Mouse (Mus musculus): Measurements from ENCODE around the gene Kcnmb2. TPM values are rescaled to one million over a fixed set of nuclear protein-coding genes. Genes with fewer than 3 reads are reported as not detected.
A peak's percentile ranks its signal among the peaks of the same experiment; 100 is the strongest.

Gene Kcnmb2
- total RNA-seq, 2 experiments from 2014 or later = 7.1 to 9.7 TPM

- DNase-seq (ENCODE audit: low spot score in 2 of 2) = no peak
Measured at GRCm38 (mm10) chr3:32130696-32131095, 228.4 kb downstream of the Kcnmb2 start.

GRCm38 (mm10) chr3:32132395-32133004, 230.2 kb downstream of the Kcnmb2 start:
- no peak for DNase-seq (ENCODE audit: low spot score in 2 of 2)

GRCm38 (mm10) chr3:32144194-32144593, 241.9 kb downstream of the Kcnmb2 start:
- no peak for DNase-seq (ENCODE audit: low spot score in 2 of 2)

- no peak for DNase-seq (ENCODE audit: low spot score in 2 of 2)
Measured at GRCm38 (mm10) chr3:32144655-32145054, 242.3 kb downstream of the Kcnmb2 start.

- DNase-seq (ENCODE audit: low spot score in 2 of 2) = peak in 1 of 2 experiments; percentile 7
Measured at GRCm38 (mm10) chr3:32147739-32148138, 245.4 kb downstream of the Kcnmb2 start.

- DNase-seq (ENCODE audit: low spot score in 2 of 2) = no peak
Measured at GRCm38 (mm10) chr3:32149851-32150570, 247.7 kb downstream of the Kcnmb2 start.

GRCm38 (mm10) chr3:32180519-32180918, 278.2 kb downstream of the Kcnmb2 start:
- no peak for DNase-seq (ENCODE audit: low spot score in 2 of 2)

GRCm38 (mm10) chr3:32185855-32186522, 283.7 kb downstream of the Kcnmb2 start:
- peak in 1 of 2 experiments; percentile 12 for DNase-seq (ENCODE audit: low spot score in 2 of 2)

GRCm38 (mm10) chr3:32188521-32188920, 286.2 kb downstream of the Kcnmb2 start:
- peak; percentile 23 to 50 for DNase-seq (ENCODE audit: low spot score in 2 of 2)

- DNase-seq (ENCODE audit: low spot score in 2 of 2) = no peak
Measured at GRCm38 (mm10) chr3:32188955-32189354, 286.6 kb downstream of the Kcnmb2 start.

GRCm38 (mm10) chr3:32189956-32190355, 287.6 kb downstream of the Kcnmb2 start:
- DNase-seq (ENCODE audit: low spot score in 2 of 2) = no peak

GRCm38 (mm10) chr3:32194014-32194413, 291.7 kb downstream of the Kcnmb2 start:
- no peak for DNase-seq (ENCODE audit: low spot score in 2 of 2)

- DNase-seq (ENCODE audit: low spot score in 2 of 2) = no peak
Measured at GRCm38 (mm10) chr3:32226755-32227154, 324.4 kb downstream of the Kcnmb2 start.

GRCm38 (mm10) chr3:32236766-32237165, 334.5 kb downstream of the Kcnmb2 start:
- DNase-seq (ENCODE audit: low spot score in 2 of 2) = peak; percentile 14 to 22

Measured in layer of hippocampus, postnatal 14 days (tissue).